Mouse (Mus musculus) stomach, postnatal 0 days (tissue): ENCODE results near the gene Gm29094. TPM values are rescaled to one million over a fixed set of nuclear protein-coding genes. Genes with fewer than 3 reads are reported as not detected.
"Not testable (repeated sequence)": the region's sequence is repeated elsewhere in the genome, so short reads cannot be mapped to it uniquely, and the experiment has no call there.

ENCODE experiments used
- ATAC-seq: fragments of 200-750 bp; cut with Nextera tagmentation; 2 replicates; pipeline ENCODE4 v1.8.0; 2017; ENCODE audit not compliant: low FRiP score, low TSS enrichment
- DNase-seq: peaks from one replicate; pipeline ENCODE4 v3.0.0-alpha.2; 2016; ENCODE audit warnings: low spot score
- H3K27ac ChIP-seq: fragments of 300-500 bp; sonication (generic); replicated peaks from 2 replicates; pipeline ENCODE4 v1.5.1; 2014; ENCODE audit warnings: mild to moderate bottlenecking, control low read depth
- H3K27me3 ChIP-seq: fragments of 300-500 bp; sonication (generic); 2 replicates; pipeline ENCODE4 v1.6.1; 2014; ENCODE audit warnings: low read length; ENCODE audit not compliant: control insufficient read depth, insufficient read depth
- H3K36me3 ChIP-seq: fragments of 300-500 bp; sonication (generic); 2 replicates; pipeline ENCODE4 v1.6.1; 2014; ENCODE audit warnings: low read length, mixed read lengths; ENCODE audit not compliant: control insufficient read depth, insufficient read depth
- H3K4me1 ChIP-seq: fragments of 300-500 bp; sonication (generic); replicated peaks from 2 replicates; pipeline ENCODE4 v1.6.1; 2014; ENCODE audit warnings: antibody characterized with exemption; ENCODE audit not compliant: control insufficient read depth, insufficient read depth
- H3K4me2 ChIP-seq: fragments of 300-500 bp; sonication (generic); replicated peaks from 2 replicates; pipeline ENCODE4 v1.6.1; 2014; ENCODE audit warnings: low read depth, mild to moderate bottlenecking, control low read depth, moderate library complexity
- H3K4me3 ChIP-seq: fragments of 300-500 bp; sonication (generic); 2 replicates; pipeline ENCODE4 v1.5.1; 2014; ENCODE audit warnings: low read depth, low read length, control low read depth
- H3K9ac ChIP-seq: fragments of 300-500 bp; sonication (generic); 2 replicates; pipeline ENCODE4 v1.6.1; 2014; ENCODE audit warnings: mild to moderate bottlenecking, low read length, control low read depth, mixed read lengths
- H3K9me3 ChIP-seq: fragments of 300-500 bp; sonication (generic); 2 replicates; pipeline ENCODE4 v1.6.1; 2016; ENCODE audit warnings: low read length; ENCODE audit not compliant: control insufficient read depth
- CTCF ChIP-seq: IDR thresholded peaks from 2 replicates; pipeline ENCODE4 v1.5.1; 2016; ENCODE audit warnings: antibody characterized with exemption, low read depth, mild to moderate bottlenecking, moderate library complexity
- WGBS: fragments of 180-500 bp; shearing (Covaris S2); extraction: QIAGEN DNeasy Blood & Tissue Kit; methylation state at CpG from one replicate; pipeline ENCODE4 v1.1.7; 2014; 5-methylcytosine and 5-hydroxymethylcytosine counted together
- polyA plus RNA-seq: library from polyadenylated mRNA; unstranded; fragments of >200 nt; fragmentation: Nextera tagmentation; extraction: Ambion mirVana; gene quantifications from 2 replicates; pipeline ENCODE4 v1.2.1, GENCODE M21; 2015

Gm29094 gene
- polyA plus RNA-seq, 1 experiment from 2014 or later: not detected

GRCm38 (mm10) chr9:89208939-89209338 is 9.8 kb downstream of the Gm29094 start:
- ATAC-seq, H3K4me3 ChIP-seq, H3K9me3 ChIP-seq, H3K4me2 ChIP-seq, DNase-seq, H3K4me1 ChIP-seq, H3K9ac ChIP-seq, H3K27ac ChIP-seq, H3K27me3 ChIP-seq, H3K36me3 ChIP-seq: not testable (repeated sequence)
- WGBS: 67% methylated on average over 1 of the region's 1 CpGs

- not testable (repeated sequence) for H3K4me1 ChIP-seq, H3K36me3 ChIP-seq, H3K27me3 ChIP-seq, H3K9me3 ChIP-seq, H3K9ac ChIP-seq, DNase-seq
- ATAC-seq: peak; percentile 60
- Histone ChIP-seq H3K4me2 (peak within 1 kb of the TSS; percentile 45), H3K27ac (peak within 1 kb of the TSS; percentile 74; the same call in 1 of the 2 replicates), H3K4me3 (peak within 1 kb of the TSS; percentile 18)
- WGBS: 14% methylated on average over 9 of the region's 12 CpGs
- TF ChIP-seq CTCF: peak; percentile 53
Measured at GRCm38 (mm10) chr9:89210353-89211064, 11.3 kb downstream of the Gm29094 start, which contains the start of gene Mthfs. Gene Mthfs (plus strand): TSS chr9:89210676.

- DNase-seq, H3K4me1 ChIP-seq, H3K36me3 ChIP-seq, H3K27me3 ChIP-seq, H3K9me3 ChIP-seq, H3K9ac ChIP-seq: not testable (repeated sequence)
- peak overlapping the region; percentile 31 for H3K4me2 ChIP-seq
- peak overlapping the region; percentile 74; the same call in 1 of the 2 replicates for H3K27ac ChIP-seq
- 12% methylated on average over 5 of the region's 44 CpGs for WGBS
- ATAC-seq: peak; percentile 95
- peak overlapping the region; percentile 12 for H3K4me3 ChIP-seq
Measured at GRCm38 (mm10) chr9:89211065-89211858, 12.1 kb downstream of the Gm29094 start.

GRCm38 (mm10) chr9:89212428-89212827 is 13.2 kb downstream of the Gm29094 start:
- peak; percentile 42 for TF ChIP-seq CTCF
- not testable (repeated sequence) for H3K36me3 ChIP-seq, DNase-seq, H3K4me1 ChIP-seq, H3K27me3 ChIP-seq, H3K9me3 ChIP-seq, H3K4me2 ChIP-seq, H3K9ac ChIP-seq, H3K27ac ChIP-seq, ATAC-seq, H3K4me3 ChIP-seq
- WGBS: 35% methylated on average over 1 of the region's 1 CpGs

- not testable (repeated sequence) for H3K9me3 ChIP-seq, H3K9ac ChIP-seq, H3K4me2 ChIP-seq, H3K36me3 ChIP-seq, H3K4me3 ChIP-seq, H3K27me3 ChIP-seq, DNase-seq, H3K4me1 ChIP-seq, H3K27ac ChIP-seq
- WGBS: 86% methylated on average over 4 of the region's 4 CpGs
- ATAC-seq: peak; percentile 40; the same call in 1 of the 2 replicates
Measured at GRCm38 (mm10) chr9:89218174-89218573, 19.0 kb downstream of the Gm29094 start.

GRCm38 (mm10) chr9:89219668-89220067 is 20.5 kb downstream of the Gm29094 start:
- not testable (repeated sequence) for H3K27me3 ChIP-seq, H3K9ac ChIP-seq, H3K4me2 ChIP-seq, ATAC-seq, DNase-seq, H3K9me3 ChIP-seq, H3K36me3 ChIP-seq, H3K4me3 ChIP-seq, H3K4me1 ChIP-seq, H3K27ac ChIP-seq
- whole genome bisulfite sequencing: 100% methylated on average over 3 of the region's 4 CpGs

- not testable (repeated sequence) for H3K9me3 ChIP-seq, H3K27me3 ChIP-seq, H3K9ac ChIP-seq, H3K4me3 ChIP-seq, H3K4me1 ChIP-seq, H3K36me3 ChIP-seq, H3K4me2 ChIP-seq, H3K27ac ChIP-seq, DNase-seq
- ATAC-seq: peak; percentile 74
- WGBS: 50% methylated on average over 6 of the region's 6 CpGs
Measured at GRCm38 (mm10) chr9:89220704-89221287, 21.6 kb downstream of the Gm29094 start.
